Mouse (Mus musculus) erythroblast, embryonic 14.5 days (primary cell): ENCODE results near the gene Capn3. TPM values are rescaled to one million over a fixed set of nuclear protein-coding genes. Genes with fewer than 3 reads are reported as not detected.

Experiments used
- H3K27me3 ChIP-seq: 2 replicates; pipeline ENCODE4 v1.6.1; 2012; ENCODE audit warnings: inconsistent platforms; ENCODE audit not compliant: control insufficient read depth
- H3K36me3 ChIP-seq: 2 replicates; pipeline ENCODE4 v1.6.1; 2012; ENCODE audit warnings: mild to moderate bottlenecking, inconsistent platforms; ENCODE audit not compliant: control insufficient read depth
- H3K4me1 ChIP-seq: 2 replicates; pipeline ENCODE4 v1.6.1; 2012; ENCODE audit warnings: inconsistent platforms; ENCODE audit not compliant: control insufficient read depth
- H3K4me3 ChIP-seq: replicated peaks from 2 replicates; pipeline ENCODE3; 2012; ENCODE audit warnings: moderate library complexity, mild to moderate bottlenecking, inconsistent platforms
- H3K9me3 ChIP-seq: 2 replicates; pipeline ENCODE4 v1.6.1; 2012; ENCODE audit warnings: low read length, inconsistent platforms, mixed read lengths; ENCODE audit not compliant: control insufficient read depth
- GATA1 ChIP-seq: IDR thresholded peaks from 2 replicates; pipeline ENCODE4 v1.6.1; 2012; ENCODE audit warnings: low read length, inconsistent platforms, mixed read lengths
- TAL1 ChIP-seq: IDR thresholded peaks from 3 replicates; pipeline ENCODE4 v1.6.1; 2012; ENCODE audit warnings: low read length, inconsistent platforms, mixed read lengths
- polyA plus RNA-seq: library from polyadenylated mRNA; stranded (reverse); fragments of >175 nt; gene quantifications from 2 replicates; pipeline ENCODE4 v1.2.3, GENCODE M21; 2012

The Capn3 gene
- polyA plus RNA-seq, 1 experiment, result not detected

DNA sequence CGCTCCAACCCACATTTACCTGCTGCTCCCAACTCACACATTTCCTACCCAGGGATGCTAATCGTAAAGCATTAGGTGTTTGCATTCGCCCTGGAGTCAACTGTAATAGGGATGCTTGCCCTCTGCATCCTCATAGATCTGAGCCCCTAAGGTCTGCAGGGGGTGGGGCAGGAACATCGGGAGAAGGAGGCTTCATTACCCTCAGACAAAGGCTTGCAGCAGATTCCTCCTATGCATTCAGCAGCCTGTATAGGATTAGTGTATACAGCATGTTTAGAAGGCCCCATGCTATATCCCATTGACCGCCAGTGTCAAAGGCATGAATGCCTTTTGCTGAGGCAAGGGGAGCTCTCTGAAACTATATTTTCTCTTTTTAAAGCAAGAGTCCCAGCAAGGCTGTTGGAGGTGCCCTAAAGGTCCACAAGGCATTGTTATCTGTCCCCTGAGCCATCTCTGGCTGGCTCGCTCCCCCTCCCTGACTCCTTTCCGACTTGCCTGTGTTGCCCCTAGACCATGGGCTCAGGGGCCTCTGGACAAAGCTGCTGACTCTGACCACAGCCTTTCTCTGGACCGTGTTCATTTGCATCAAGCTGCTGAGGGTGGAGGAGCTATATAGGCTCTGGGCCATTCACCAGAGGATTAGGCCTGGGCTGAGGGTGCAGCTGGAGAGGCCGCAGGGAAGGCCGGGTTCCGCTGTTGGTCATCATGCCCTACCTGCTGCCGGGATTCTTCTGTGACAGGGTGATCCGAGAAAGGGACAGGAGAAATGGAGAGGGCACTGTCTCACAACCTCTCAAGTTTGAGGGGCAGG, 20.7 kb downstream of the Capn3 start:
- Histone ChIP-seq H3K4me3 (no peak overlapping the region), H3K9me3 (no peaks in the 10 kb centered on the region), H3K4me1 (no peaks in the 10 kb centered on the region), H3K27me3 (no peaks in the 10 kb centered on the region), H3K36me3 (no peaks in the 10 kb centered on the region)
- no peak for TF ChIP-seq GATA1
- no peak for TF ChIP-seq TAL1

GRCm38 (mm10) chr2:120478600-120478999, 22.8 kb downstream of the Capn3 start:
- Histone ChIP-seq H3K27me3 (no peaks in the 10 kb centered on the region), H3K4me1 (no peaks in the 10 kb centered on the region), H3K9me3 (no peaks in the 10 kb centered on the region), H3K36me3 (no peaks in the 10 kb centered on the region), H3K4me3 (no peak overlapping the region)
- TF ChIP-seq TAL1 (no peak), GATA1 (no peak)

GRCm38 (mm10) chr2:120481921-120482320, 26.1 kb downstream of the Capn3 start:
- no peaks in the 10 kb centered on the region for H3K4me1 ChIP-seq
- H3K27me3 ChIP-seq, result no peaks in the 10 kb centered on the region
- H3K36me3 ChIP-seq, result no peaks in the 10 kb centered on the region
- no peak overlapping the region for H3K4me3 ChIP-seq
- TF ChIP-seq TAL1, result no peak
- no peaks in the 10 kb centered on the region for H3K9me3 ChIP-seq

DNA sequence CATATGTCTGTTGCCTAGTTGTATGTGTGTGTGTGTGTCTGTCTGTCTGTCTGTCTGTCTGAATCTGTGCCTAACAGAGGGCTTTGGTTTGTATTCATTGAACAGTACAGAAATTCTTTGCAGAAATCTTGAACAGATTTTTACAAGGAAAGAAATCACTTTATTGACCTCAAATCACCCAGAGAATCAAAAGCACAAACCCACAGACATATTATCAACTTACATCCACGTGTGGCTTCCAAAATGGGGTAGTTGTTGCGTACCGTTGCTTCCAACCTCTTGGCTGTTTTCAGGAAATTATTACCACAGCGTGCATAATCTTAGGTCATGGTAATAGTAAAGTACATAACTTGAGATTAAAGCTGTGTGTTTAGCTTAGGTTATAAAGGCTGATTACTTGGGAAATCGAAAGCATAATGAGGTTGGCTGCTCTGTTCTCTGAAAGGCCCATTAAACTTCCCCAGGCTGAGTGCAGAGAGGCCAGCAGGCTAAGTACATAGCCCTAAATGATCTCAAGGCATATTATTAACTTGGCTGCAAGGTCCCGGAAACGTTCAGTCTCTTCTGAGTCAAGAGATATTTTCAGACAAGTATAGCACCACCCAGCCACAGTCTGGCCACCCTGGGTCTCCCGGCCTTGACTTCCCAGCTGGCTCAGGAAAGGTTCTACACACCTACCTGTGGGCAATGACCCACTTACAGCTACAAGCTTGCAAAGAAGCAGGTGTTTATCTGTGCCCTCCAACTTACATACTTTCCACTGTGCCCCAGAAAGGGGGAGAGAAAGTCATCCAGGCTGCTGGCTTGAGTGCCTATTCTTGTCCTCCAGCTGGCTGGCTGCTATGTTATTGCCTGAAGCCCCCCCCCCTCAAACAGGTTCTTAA, 26.9 kb downstream of the Capn3 start:
- no peaks in the 10 kb centered on the region for H3K4me1 ChIP-seq
- H3K9me3 ChIP-seq, result no peaks in the 10 kb centered on the region
- no peaks in the 10 kb centered on the region for H3K36me3 ChIP-seq
- H3K27me3 ChIP-seq, result no peaks in the 10 kb centered on the region
- TF ChIP-seq GATA1, result no peak
- TF ChIP-seq TAL1, result no peak
- H3K4me3 ChIP-seq, result no peak overlapping the region

DNA sequence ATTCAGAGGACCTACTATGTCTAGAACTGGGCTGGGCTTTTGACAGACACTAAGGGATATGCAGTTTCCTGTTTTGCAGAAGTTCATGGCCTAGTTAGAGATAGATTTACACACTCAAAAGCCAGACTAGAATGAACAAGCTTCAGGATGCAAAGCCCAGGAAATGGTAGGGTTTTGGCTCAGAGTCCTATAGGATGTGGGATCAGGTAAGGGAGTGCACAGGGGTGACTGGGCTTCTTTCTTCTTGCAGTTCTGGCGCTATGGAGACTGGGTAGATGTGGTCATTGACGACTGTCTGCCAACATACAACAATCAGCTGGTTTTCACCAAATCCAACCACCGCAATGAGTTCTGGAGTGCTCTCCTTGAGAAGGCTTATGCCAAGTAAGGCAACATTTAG, 28.4 kb downstream of the Capn3 start:
- TF ChIP-seq TAL1 (no peak), GATA1 (no peak)
- Histone ChIP-seq H3K36me3 (no peaks in the 10 kb centered on the region), H3K9me3 (no peaks in the 10 kb centered on the region), H3K4me3 (no peak overlapping the region), H3K27me3 (no peaks in the 10 kb centered on the region), H3K4me1 (no peaks in the 10 kb centered on the region)

DNA sequence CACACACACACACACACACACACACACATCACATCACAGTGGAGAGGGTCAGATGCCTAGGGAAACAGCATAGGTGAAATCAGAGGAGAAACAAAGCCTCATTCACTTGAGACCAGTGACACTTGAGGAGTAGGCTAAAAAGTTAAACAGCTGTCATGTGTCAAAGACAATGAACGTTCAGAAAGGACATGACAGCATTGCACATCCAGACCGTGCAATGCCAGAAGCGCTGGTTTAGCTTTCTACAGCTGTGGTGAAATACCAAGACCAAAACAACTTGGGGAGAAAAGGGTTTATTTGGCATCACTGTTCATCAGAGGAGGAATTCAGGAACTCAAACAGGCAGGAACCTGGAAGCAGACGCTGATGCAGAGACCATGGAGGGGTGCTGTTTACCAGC, 37.4 kb downstream of the Capn3 start:
- Histone ChIP-seq H3K36me3 (no peaks in the 10 kb centered on the region), H3K27me3 (no peaks in the 10 kb centered on the region), H3K4me1 (no peaks in the 10 kb centered on the region), H3K9me3 (no peaks in the 10 kb centered on the region), H3K4me3 (no peak overlapping the region)
- TF ChIP-seq TAL1 (no peak), GATA1 (no peak)

- Histone ChIP-seq H3K27me3 (no peaks in the 10 kb centered on the region), H3K9me3 (no peaks in the 10 kb centered on the region), H3K4me1 (no peaks in the 10 kb centered on the region; the same call in 1 of the 2 replicates), H3K4me3 (no peak overlapping the region), H3K36me3 (no peaks in the 10 kb centered on the region)
- TF ChIP-seq TAL1, result no peak
- no peak for TF ChIP-seq GATA1
Observed at GRCm38 (mm10) chr2:120496511-120496910, 40.7 kb downstream of the Capn3 start.

GRCm38 (mm10) chr2:120499971-120500471, 44.2 kb downstream of the Capn3 start:
- TF ChIP-seq TAL1, result no peak
- no peak for TF ChIP-seq GATA1
- no peaks in the 10 kb centered on the region for H3K27me3 ChIP-seq
- H3K4me1 ChIP-seq, result no peaks in the 10 kb centered on the region; the same call in 1 of the 2 replicates

More at GRCm38 (mm10) chr2:120499971-120500471, 44.2 kb downstream of the Capn3 start:
- Histone ChIP-seq H3K9me3 (no peaks in the 10 kb centered on the region), H3K4me3 (no peak overlapping the region), H3K36me3 (no peaks in the 10 kb centered on the region; the same call in 1 of the 2 replicates)
